ENCODE assay signal across 8 mouse cellular contexts in genomic region chr3:89214681-89215411, GRCm38 (mm10). TPM values are rescaled to one million over a fixed set of nuclear protein-coding genes. Genes with fewer than 3 reads are reported as not detected.
DNase-seq lines count a peak whose midpoint lies in the region; ATAC-seq and TF ChIP-seq lines count a peak whose summit lies in the region.

TSS of gene Thbs3 (plus strand) at chr3:89215180.

- H3K9me3 ChIP-seq in hindbrain, embryonic 14.5 days (ENCODE audit: control insufficient read depth, low read length): no peaks in the 10 kb centered on the region

- no peaks in the 10 kb centered on the region for H3K27me3 ChIP-seq in cerebellum, adult 2 months (ENCODE audit: control insufficient read depth, insufficient read depth, low read length)
- no peaks in the 10 kb centered on the region for H3K27me3 ChIP-seq in hindbrain, embryonic 14.5 days (ENCODE audit: control insufficient read depth, insufficient read depth, low read length)
- H3K27me3 ChIP-seq in liver, adult 2 months (ENCODE audit: control insufficient read depth, insufficient read depth, low read length): no peaks in the 10 kb centered on the region
- H3K27me3 ChIP-seq in small intestine, adult 2 months (ENCODE audit: control insufficient read depth, insufficient read depth, low read length): no peaks in the 10 kb centered on the region

- ATAC-seq in hindbrain, embryonic 14.5 days (ENCODE audit: low FRiP score): no peak

- no peak within 1 kb of the TSS for H3K27ac ChIP-seq in cerebellum, adult 2 months (ENCODE audit: insufficient read depth, low read length)
- peak within 1 kb of the TSS; percentile 97 for H3K27ac ChIP-seq in embryonic fibroblast, embryonic 13.5 days (ENCODE audit: insufficient read depth, low read length)
- H3K27ac ChIP-seq in hindbrain, embryonic 14.5 days: peak within 1 kb of the TSS; percentile 99
- H3K27ac ChIP-seq in liver, adult 2 months (replicated peaks; ENCODE audit: insufficient read depth, low read depth, low read length): peak within 1 kb of the TSS; percentile 21
- H3K27ac ChIP-seq in small intestine, adult 2 months (ENCODE audit: insufficient read depth, low read depth, low read length): peak within 1 kb of the TSS; percentile 73

- H3K4me1 ChIP-seq in cerebellum, adult 2 months (ENCODE audit: control insufficient read depth, insufficient read depth, low read length): 0 out of 2 replicates have a peak, but pooled peaks cover 2% of the 10 kb centered on the region
- H3K4me1 ChIP-seq in embryonic fibroblast, embryonic 13.5 days (ENCODE audit: control insufficient read depth, insufficient read depth, low read length): peaks cover 5% of the 10 kb centered on the region; the same call in 1 of the 2 replicates
- peaks cover 19% of the 10 kb centered on the region for H3K4me1 ChIP-seq in hindbrain, embryonic 14.5 days (replicated peaks; ENCODE audit: control insufficient read depth, insufficient read depth, low read length)
- H3K4me1 ChIP-seq in liver, adult 2 months (ENCODE audit: control insufficient read depth, insufficient read depth, low read length): no peaks in the 10 kb centered on the region; the same call in 1 of the 2 replicates
- H3K4me1 ChIP-seq in small intestine, adult 2 months (ENCODE audit: control insufficient read depth, insufficient read depth, insufficient read length, low read length): peaks cover 3% of the 10 kb centered on the region; the same call in 1 of the 2 replicates

- no peak for DNase-seq in cerebellum, adult 2 months
- DNase-seq in cerebellum, adult 8-10 months: no peak
- DNase-seq in CD4-positive, CD25-positive, alpha-beta regulatory T cell, adult 2 months (ENCODE audit: low read depth, low spot score): peak; percentile 76
- DNase-seq in hindbrain, embryonic 14.5 days (ENCODE audit: low spot score): peak; percentile 43
- no peak for DNase-seq in liver, adult 2 months (ENCODE audit: extremely low read depth, low read depth, low spot score)
- DNase-seq in urinary bladder, postnatal 4 days (ENCODE audit: low spot score in 2 of 2): no peak

- peak within 1 kb of the TSS; percentile 67 for H3K4me3 ChIP-seq in cerebellum, adult 2 months (replicated peaks; ENCODE audit: insufficient read depth, low read depth, low read length)
- H3K4me3 ChIP-seq in embryonic fibroblast, embryonic 13.5 days (ENCODE audit: insufficient read depth, low read length): peak within 1 kb of the TSS; percentile 96
- peak within 1 kb of the TSS; percentile 79 for H3K4me3 ChIP-seq in hindbrain, embryonic 14.5 days (replicated peaks; ENCODE audit: low read length)
- peak within 1 kb of the TSS; percentile 96 for H3K4me3 ChIP-seq in liver, adult 2 months (ENCODE audit: insufficient read depth, low read depth, low read length)
- H3K4me3 ChIP-seq in small intestine, adult 2 months (ENCODE audit: low read depth, low read length): peak within 1 kb of the TSS; percentile 72

- H3K36me3 ChIP-seq in hindbrain, embryonic 14.5 days (replicated peaks; ENCODE audit: control insufficient read depth, insufficient read depth): peaks cover 13% of the 10 kb centered on the region; the same call in 1 of the 2 replicates
- H3K36me3 ChIP-seq in liver, adult 2 months (ENCODE audit: control insufficient read depth, insufficient read depth, low read length): no peaks in the 10 kb centered on the region
- peaks cover 7% of the 10 kb centered on the region for H3K36me3 ChIP-seq in small intestine, adult 2 months (ENCODE audit: control insufficient read depth, insufficient read depth, low read length)

- WGBS in cerebellum, adult 2 months: 4% methylated on average over 19 of the region's 19 CpGs
- WGBS in hindbrain, embryonic 14.5 days: under 1% methylated on average over 15 of the region's 19 CpGs
- 18% methylated on average over 19 of the region's 19 CpGs for WGBS in liver, adult 2 months
- 7% methylated on average over 19 of the region's 19 CpGs for WGBS in small intestine, adult 2 months

- no peak for TF ChIP-seq POLR2A in cerebellum, adult 2 months (IDR thresholded peaks at IDR 0.05; ENCODE audit: borderline replicate concordance, insufficient read depth, low read length)
- peak; percentile 64; the same call in 1 of the 2 replicates for TF ChIP-seq POLR2A in embryonic fibroblast, embryonic 13.5 days (IDR thresholded peaks at IDR 0.05; ENCODE audit: low read depth, low read length)
- no peak for TF ChIP-seq POLR2A in liver, adult 2 months (IDR thresholded peaks at IDR 0.05; ENCODE audit: extremely low read depth, insufficient read depth, low read length)
- no peak for TF ChIP-seq POLR2A in small intestine, adult 2 months (IDR thresholded peaks at IDR 0.05; ENCODE audit: low read depth, low read length)

- peak within 1 kb of the TSS; percentile 87 for H3K4me2 ChIP-seq in hindbrain, embryonic 14.5 days (replicated peaks)

- no peak for TF ChIP-seq CTCF in cerebellum, adult 2 months (IDR thresholded peaks at IDR 0.05; ENCODE audit: borderline replicate concordance, insufficient read depth, low read depth, low read length)
- no peak for TF ChIP-seq CTCF in embryonic fibroblast, embryonic 13.5 days (IDR thresholded peaks at IDR 0.05; ENCODE audit: borderline replicate concordance, insufficient read depth, low read length)
- TF ChIP-seq CTCF in liver, adult 2 months (IDR thresholded peaks at IDR 0.05; ENCODE audit: low read depth, low read length): no peak
- TF ChIP-seq CTCF in small intestine, adult 2 months (IDR thresholded peaks at IDR 0.05; ENCODE audit: extremely low read depth, insufficient read length, insufficient replicate concordance, low read depth, low read length): no peak

- H3K9ac ChIP-seq in hindbrain, embryonic 14.5 days: peak within 1 kb of the TSS; percentile 82
- H3K9ac ChIP-seq in liver, adult 2 months (ENCODE audit: low read depth, low read length): peak within 1 kb of the TSS; percentile 71

- no peaks in the 10 kb centered on the region for H3K79me2 ChIP-seq in liver, adult 2 months (ENCODE audit: control insufficient read depth, insufficient read depth, low read length)

RNA-seq across cellular contexts. Expression of gene Thbs3, which starts in this region (rescaled TPM):
- polyA plus RNA-seq in cerebellum, adult 2 months (2012; rRNA removed): 23.8 and 24.2 TPM in 2 replicates
- polyA plus RNA-seq in embryonic fibroblast, embryonic 13.5 days (2011; ENCODE audit: insufficient read length, low read depth, missing spikeins): 60.8 and 83.1 TPM in 2 replicates
- polyA plus RNA-seq in hindbrain, embryonic 14.5 days (2014; fragmentation: Nextera tagmentation; extraction: Ambion mirVana): 29.0 and 31.0 TPM in 2 replicates
- 0.92 and 1.4 TPM in 2 replicates for total RNA-seq in liver, adult 2 months (2014; rRNA removed)
- 0.85 and 1.2 TPM in 2 replicates for polyA plus RNA-seq in liver, adult 2 months (2012; rRNA removed)
- polyA plus RNA-seq in small intestine, adult 2 months (2012; rRNA removed): 10.5 and 16.0 TPM in 2 replicates

Comparison
In these comparisons a context has a peak if more than half of its experiments do, and no peak if none do; other contexts are left out.
1. DNase-seq: peak in CD4-positive, CD25-positive, alpha-beta regulatory T cell, adult 2 months (single experiment) and hindbrain, embryonic 14.5 days (single experiment); none in cerebellum, adult 2 months (0 of 2), cerebellum, adult 8-10 months (single experiment), liver, adult 2 months (single experiment) and urinary bladder, postnatal 4 days (0 of 2).
2. Peak in every context shown above with its lines, with median percentiles within 50 percentile points of each other: H3K4me3 ChIP-seq.